Mouse (Mus musculus) cerebellum, postnatal 14 days (tissue): ENCODE measurements around the gene Rnf166.

Experiments used
- DNase-seq, 2 experiments: peaks; one replicate each; pipeline ENCODE4 v3.0.0; 2021; ENCODE audit warnings: mixed read lengths in 2 of 2

The Rnf166 gene

DNA sequence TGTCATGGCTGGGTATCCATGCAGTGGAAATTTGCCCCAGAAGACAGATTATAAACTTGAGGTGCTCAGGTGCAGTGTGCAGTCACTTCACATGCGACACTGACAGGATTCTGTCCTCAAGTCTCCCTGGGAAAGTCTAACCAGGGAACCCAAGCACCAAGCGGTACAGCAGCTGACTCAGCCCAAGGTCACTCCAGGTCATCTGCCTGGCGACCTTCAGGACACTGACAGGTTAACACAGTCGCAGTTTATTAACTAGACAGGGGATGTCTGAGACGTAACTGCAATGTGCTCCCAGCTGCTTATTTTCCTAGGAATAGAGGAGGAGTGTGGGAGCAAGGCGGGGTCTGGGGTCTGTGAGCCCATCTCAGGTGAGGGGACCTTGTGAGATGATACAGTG lies 6.5 kb downstream of the Rnf166 start:
- no peak for DNase-seq

- DNase-seq = no peak
Observed at GRCm38 (mm10) chr8:122467816-122468215, 8.0 kb downstream of the Rnf166 start.

GRCm38 (mm10) chr8:122464985-122465384 lies 10.9 kb downstream of the Rnf166 start:
- no peak for DNase-seq

DNA sequence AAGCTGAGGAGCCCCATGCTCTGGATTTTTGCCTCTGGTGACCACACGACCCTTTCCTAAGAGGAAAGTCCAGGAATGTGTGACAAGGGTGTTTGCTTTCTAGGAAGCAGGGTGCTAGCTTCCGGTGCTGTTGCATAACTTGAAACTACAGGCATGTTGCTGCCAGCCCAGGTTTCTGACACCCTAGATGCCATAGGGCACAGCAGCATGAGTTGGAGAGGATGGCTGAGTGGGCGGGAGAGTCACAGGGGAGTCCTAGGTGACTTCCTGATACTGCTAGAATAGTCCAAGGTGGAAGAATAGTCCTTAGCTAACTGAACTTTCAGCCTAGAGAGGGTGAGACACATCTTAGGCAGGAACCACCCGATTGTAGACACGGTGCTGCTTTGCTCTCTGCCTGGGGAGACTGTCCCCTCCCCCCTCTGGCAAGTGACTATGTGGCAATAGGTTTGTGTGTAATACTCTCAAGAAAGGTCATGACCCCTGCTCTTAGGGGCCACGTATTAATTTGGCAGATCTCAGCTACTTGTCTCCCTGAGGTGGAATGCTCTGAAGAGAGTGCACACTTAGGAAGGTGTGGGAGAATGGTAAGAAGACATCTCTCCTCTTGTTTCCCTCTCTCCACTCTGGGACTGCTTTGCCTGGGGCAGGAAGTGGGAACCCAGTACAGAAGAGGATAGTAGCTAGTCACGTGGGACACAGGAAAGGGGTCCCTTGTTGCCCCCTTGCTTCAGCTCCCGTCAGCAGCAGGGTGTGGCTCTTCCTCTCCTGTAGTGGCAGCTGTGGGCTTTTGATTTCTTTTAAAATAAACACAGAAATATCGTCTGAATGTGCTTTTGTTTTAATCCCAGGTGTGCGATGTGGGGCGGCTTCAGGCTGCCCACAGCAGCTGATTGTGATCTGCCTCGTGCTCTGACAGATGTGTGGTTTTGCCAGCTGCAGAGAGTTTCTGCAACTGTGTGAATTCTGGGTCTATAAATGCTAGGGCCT lies 11.9 kb downstream of the Rnf166 start:
- no peak for DNase-seq

- DNase-seq = no peak
Observed at GRCm38 (mm10) chr8:122462510-122462909, 13.4 kb downstream of the Rnf166 start.

DNA sequence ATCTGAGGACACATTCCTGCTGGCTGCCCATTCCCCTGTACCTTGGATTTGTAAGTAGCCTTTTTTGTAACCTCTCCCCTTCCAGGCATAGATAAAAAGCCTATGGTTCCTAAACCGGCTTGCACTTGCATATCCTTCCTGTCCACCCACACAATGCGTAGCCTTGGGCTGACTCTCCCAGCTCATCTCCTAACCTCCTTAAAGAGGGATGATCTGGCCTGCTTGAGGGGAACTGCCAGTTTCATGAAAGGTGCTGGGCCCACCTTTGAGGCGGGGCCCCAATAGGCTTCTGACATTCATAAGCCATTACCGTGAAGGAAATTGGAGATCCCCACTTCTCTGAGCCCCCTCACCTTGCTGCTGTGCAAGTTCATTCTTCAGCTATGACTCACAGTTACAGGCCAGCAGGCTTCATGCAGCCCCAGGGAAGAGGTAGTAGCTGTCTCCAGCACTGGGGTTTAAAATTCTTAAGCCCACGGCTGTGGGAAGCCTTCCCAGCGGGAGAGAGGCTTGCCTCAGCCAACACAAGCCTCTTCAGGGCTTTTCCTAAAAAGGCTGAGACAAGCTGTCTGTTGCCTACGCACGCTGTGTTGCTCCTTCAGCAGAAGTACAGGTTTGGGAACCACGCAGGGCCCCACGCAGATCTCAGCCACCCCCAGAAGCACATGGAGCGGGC lies 14.3 kb downstream of the Rnf166 start:
- no peak for DNase-seq

DNA sequence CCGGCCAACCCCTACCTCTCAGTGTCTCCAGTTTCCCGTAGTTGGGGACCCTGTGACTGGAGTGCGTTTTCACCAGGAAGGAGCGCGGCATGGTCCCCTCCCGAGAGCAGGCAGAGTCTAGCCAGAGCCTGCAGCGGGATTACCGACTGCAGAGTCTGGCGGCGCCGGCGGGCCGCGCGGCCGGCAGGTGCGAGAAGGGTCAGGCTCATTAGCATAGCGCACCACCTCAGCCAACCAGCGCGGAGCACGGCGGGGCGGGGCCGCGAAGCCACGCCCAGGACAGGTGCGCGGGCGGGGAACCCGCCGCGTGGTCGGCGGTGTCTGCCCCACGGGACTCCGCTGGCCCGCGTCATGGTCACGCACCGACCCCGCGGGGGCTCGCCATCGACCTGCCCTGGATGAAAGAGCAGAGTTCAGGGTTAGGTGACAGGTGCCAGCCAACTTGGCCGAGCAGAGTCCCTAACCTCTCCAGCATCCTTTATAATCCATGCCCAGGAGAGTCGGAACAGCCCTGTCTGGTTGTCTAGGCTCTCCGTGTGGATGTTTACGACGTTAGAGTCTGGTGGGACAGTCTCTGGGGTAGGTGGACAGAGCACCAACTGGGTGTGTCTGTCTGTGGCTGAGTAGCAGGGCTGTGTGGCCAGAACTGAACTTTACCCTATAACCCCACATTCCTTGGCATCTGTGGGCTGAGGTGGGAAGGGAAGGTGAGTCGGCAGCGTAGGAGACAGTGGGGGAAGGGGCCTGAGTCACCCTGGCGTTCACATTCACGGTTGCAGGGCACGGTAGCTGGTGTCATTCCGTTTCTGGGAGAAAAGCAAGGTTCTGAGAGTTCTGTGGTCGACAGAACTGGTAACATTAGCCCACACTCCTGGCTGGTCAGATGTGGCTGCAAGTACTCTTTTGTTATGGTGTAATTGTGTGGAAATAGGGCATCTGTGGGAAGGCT lies 15.1 kb downstream of the Rnf166 start, which contains the start of gene Snai3:
Gene Snai3, minus strand, starts transcription at position 210 of the 949 bp plus-strand sequence.
- DNase-seq = peak; percentile 69 to 72

DNA sequence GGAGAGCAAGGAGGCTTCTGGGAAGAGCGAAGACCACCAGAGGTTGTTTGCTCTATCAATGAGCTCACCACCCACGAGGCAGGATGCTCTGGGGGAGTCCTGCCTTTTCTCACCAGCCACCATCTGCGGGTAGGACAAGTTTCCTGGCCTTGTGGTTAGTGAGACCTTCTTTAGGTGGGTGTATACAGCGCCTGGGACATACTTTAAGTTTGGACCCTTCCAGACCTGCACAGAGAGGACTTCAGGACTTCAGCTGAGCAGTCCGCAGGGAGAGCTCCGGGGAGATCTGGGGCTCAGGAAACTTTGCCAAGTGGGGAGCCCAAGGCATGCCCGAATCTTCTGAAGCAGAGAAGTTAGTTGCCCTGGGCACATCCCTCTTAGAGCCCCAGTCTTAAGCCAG lies 15.9 kb downstream of the Rnf166 start:
- DNase-seq = no peak

DNA sequence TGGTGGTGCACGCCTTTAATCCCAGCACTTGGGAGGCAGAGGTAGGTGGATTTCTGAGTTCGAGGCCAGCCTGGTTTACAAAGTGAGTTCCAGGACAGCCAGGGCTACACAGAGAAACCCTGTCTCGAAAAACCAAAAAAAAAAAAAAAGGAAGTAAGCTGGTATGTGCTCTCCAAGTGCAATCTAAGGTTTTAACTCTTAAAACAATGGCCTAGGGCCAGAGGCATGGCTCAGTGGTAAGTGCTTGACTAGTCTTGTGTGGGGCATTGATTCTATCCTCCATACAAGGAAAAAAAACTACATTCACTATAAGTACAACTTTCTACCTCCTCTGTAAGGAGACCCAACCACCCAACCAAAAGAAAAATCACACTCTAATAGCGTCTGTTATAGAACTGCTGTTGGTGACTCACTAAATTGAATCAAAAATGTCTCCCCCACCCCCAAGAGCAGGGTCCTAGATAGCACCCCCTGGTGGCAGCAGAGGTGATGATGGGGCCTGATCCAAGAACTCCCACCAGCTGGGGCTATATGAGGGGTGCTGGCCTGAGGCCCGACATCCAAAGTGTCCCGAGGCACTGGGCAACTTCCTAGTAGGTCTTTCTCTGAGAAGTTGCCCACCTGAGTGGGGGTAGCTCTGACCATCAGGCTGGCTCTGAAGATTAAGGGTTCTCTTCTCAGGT lies 16.5 kb downstream of the Rnf166 start:
- DNase-seq = peak; percentile 35 to 63

DNA sequence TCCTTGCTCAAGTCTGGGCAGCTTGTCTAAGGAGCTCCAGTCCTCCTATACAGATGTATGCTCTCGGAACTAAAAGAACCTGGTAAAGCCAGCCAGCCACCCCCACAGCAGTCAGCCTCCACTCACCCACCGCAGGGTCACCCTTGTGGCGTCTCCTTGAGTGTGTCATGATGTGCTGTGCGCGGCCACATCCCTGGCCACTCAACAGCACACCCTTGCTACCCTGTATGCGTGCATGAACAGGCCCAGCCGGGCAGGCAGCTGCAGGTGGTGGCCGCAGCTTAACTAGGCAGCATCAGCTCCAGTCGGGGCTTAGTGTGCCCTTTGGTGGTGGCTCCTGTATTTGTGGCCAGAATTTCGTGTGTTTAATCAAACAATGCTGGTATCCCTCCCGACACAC lies 18.7 kb downstream of the Rnf166 start:
- DNase-seq = no peak

DNA sequence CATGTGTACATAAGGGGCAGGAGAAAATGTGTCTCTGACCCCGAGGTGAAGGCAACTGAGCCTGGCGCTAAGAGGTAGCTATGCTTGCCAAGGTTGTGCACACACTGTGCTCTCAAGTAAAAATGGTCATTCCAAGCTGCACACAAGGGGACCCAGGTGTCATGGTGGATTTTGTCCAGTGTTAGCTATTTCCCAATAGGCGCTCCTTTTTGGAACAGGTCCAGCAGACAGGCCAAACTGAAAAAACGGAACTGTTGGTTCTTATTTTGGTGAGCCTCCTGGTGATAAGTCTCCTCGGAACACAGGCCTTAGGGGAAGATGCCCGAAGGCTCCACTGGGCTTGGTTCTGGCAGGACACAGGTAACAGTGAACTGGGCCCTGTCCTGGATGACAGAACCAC lies 21.5 kb downstream of the Rnf166 start:
- DNase-seq = no peak

- DNase-seq = no peak
Observed at GRCm38 (mm10) chr8:122452154-122452553, 23.7 kb downstream of the Rnf166 start.

DNA sequence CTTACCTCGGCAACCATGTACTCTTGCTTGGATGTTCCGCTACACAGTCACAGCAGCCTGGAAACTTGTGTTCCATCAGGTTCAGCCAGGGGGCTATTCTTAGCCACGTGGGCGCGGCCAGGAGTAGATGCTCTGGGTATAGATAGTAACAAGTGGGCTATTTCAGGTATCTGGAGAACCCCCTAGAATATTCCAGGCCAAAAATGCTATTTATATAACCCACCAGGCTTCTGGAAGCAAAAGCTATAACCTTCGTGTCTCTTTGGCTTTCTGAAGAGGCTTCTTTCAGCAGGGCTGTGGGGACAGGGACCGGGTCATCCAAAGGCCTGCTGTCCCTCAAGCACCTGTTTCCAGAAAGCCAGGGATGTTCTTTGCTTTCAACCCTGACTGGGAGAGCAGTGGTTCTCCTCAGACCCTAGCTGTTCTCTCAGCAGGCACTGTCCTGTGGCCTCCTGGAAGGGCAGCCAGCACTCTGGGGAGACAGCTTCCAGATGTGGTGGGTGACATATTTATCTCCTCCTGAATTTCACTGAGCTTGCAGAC lies 24.6 kb downstream of the Rnf166 start:
- DNase-seq = no peak

DNA sequence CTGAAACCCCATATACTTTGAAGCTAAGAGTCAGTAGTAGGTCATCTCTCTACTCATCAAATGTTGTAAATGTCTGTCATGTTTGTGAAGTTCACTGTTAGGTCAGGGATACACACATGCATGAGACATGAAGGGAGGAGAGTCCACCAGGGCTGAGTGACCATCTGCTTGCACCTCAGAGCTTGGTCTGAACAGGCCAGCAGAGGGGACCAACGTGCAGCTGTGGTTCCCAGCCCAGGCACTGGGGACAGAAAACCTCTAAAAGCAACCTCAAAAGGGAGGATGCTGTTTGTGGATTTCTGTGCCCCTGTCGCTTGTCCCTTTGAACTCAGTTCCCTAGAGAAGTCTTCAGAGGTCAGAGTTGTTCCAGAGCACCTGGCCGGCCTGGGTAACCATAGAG lies 30.7 kb downstream of the Rnf166 start:
- no peak for DNase-seq

- DNase-seq = peak; percentile 86 to 91
Observed at GRCm38 (mm10) chr8:122444058-122444748, 31.7 kb downstream of the Rnf166 start.

DNA sequence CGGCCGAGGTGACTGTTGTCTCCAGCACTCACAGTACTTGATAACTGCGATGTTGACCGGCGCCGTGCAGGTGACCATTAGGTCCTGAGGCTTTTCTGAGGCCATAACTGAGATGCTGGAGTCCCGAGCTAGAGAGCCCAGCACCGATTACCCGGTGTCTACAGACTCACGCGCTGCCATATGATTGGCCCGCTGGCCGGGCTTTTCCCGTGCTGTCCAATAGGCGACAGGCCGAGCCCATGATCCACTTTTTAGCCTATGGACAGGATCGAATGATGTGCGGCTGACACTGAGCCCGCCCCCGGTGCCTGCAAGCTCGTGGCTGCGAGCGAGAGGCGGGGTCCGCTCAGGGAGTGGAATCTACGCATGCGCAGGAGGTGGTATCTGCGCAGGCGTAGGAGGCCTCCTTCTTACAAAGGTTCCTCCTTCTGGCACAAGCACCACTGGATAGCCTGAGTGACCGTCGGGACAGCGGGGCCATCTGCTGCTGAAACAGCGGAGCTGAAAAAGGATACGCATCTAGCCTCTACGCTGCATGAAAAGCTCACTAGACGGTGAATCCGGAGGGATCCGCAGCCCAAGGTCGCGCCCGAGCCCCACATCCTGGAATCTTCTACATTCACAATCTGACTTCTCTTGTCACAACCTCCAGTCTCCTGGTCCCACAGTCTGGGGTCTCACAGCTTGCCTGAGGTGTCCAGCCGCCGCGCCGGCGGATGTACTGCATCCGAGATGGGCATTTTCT lies 32.4 kb downstream of the Rnf166 start, which contains the start of gene Mvd:
Gene Mvd, minus strand, starts transcription at position 161 of the 745 bp plus-strand sequence.
- DNase-seq = peak; percentile 99

GRCm38 (mm10) chr8:122442781-122443180 lies 33.1 kb downstream of the Rnf166 start:
- DNase-seq = peak; percentile 42 to 52

- DNase-seq = no peak
Observed at GRCm38 (mm10) chr8:122442356-122442755, 33.5 kb downstream of the Rnf166 start.

- peak in 1 of 2 experiments; percentile 48 for DNase-seq
Observed at GRCm38 (mm10) chr8:122441326-122441725, 34.5 kb downstream of the Rnf166 start.

DNA sequence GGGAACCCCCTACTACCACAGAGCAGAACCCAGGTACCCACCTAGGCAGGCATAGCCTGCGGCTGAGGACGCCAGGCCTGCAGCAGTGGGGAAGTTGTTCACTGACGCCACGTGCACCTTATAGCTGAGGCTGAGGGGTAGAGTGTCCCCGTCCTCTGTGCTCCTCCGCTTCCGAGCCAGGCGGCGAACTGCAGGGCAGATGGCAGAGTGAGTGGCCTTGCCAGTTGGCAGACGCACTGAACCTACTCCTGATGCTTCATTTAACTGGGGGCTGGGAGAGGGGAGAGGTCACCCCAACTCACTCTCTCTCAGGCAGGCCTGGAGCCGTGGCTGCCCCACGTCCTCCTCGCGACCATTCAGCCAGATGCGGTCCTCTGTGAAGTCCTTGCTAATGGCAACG lies 36.5 kb downstream of the Rnf166 start:
- peak; percentile 83 to 88 for DNase-seq
